Mouse (Mus musculus) stomach, embryonic 14.5 days (tissue): ENCODE measurements around the gene Gpr39. TPM values are rescaled to one million over a fixed set of nuclear protein-coding genes. Genes with fewer than 3 reads are reported as not detected.

ENCODE experiments used
- ATAC-seq: fragments of 200-750 bp; cut with Nextera tagmentation; 2 replicates; pipeline ENCODE4 v1.8.0; 2017; ENCODE audit warnings: low read depth, moderate TSS enrichment; ENCODE audit not compliant: insufficient number of reproducible peaks, insufficient read depth, low FRiP score
- H3K27ac ChIP-seq: fragments of 300-500 bp; sonication (generic); 2 replicates; pipeline ENCODE4 v1.5.1; 2014; ENCODE audit warnings: mild to moderate bottlenecking, low read length, moderate library complexity, mixed read lengths
- H3K27me3 ChIP-seq: fragments of 300-500 bp; sonication (generic); 2 replicates; pipeline ENCODE4 v1.6.1; 2014; ENCODE audit warnings: low read length, control low read depth, mixed read lengths; ENCODE audit not compliant: control insufficient read depth, insufficient read depth
- H3K36me3 ChIP-seq: fragments of 300-500 bp; sonication (generic); 2 replicates; pipeline ENCODE4 v1.6.1; 2014; ENCODE audit warnings: mild to moderate bottlenecking, control low read depth, low read length, moderate library complexity, mixed read lengths; ENCODE audit not compliant: control insufficient read depth, insufficient read depth
- H3K4me1 ChIP-seq: fragments of 300-500 bp; sonication (generic); 2 replicates; pipeline ENCODE4 v1.6.1; 2014; ENCODE audit warnings: low read length, control low read depth, mixed read lengths; ENCODE audit not compliant: control insufficient read depth, insufficient read depth
- H3K4me2 ChIP-seq: fragments of 300-500 bp; sonication (generic); replicated peaks from 2 replicates; pipeline ENCODE4 v1.6.1; 2014; ENCODE audit warnings: low read depth, low read length, control low read depth
- H3K4me3 ChIP-seq: fragments of 300-500 bp; sonication (generic); 2 replicates; pipeline ENCODE4 v1.5.1; 2014; ENCODE audit warnings: low read depth, low read length, control low read depth
- H3K9ac ChIP-seq: fragments of 300-500 bp; sonication (generic); replicated peaks from 2 replicates; pipeline ENCODE4 v1.6.1; 2014; ENCODE audit warnings: low read depth, mild to moderate bottlenecking, control low read depth, low read length, moderate library complexity, mixed read lengths
- H3K9me3 ChIP-seq: fragments of 300-500 bp; sonication (generic); 2 replicates; pipeline ENCODE4 v1.6.1; 2016; ENCODE audit warnings: low read depth, low read length, control low read depth; ENCODE audit not compliant: control insufficient read depth
- WGBS: fragments of 180-500 bp; shearing (Covaris S2); extraction: QIAGEN DNeasy Blood & Tissue Kit; methylation state at CpG from one replicate; pipeline ENCODE4 v1.1.7; 2014; 5-methylcytosine and 5-hydroxymethylcytosine counted together
- polyA plus RNA-seq: library from polyadenylated mRNA; unstranded; fragments of >200 nt; fragmentation: Nextera tagmentation; extraction: Ambion mirVana; gene quantifications from 2 replicates; pipeline ENCODE4 v1.2.1, GENCODE M21; 2014

Gpr39 gene
- polyA plus RNA-seq, 1 experiment from 2014 or later = 6.3 TPM

GRCm38 (mm10) chr1:125679522-125680077, 2.8 kb downstream of the Gpr39 start:
- Histone ChIP-seq H3K27ac (no peak overlapping the region), H3K4me3 (no peak overlapping the region), H3K27me3 (no peaks in the 10 kb centered on the region), H3K4me1 (no peaks in the 10 kb centered on the region), H3K4me2 (peak overlapping the region; percentile 36; the same call in 1 of the 2 replicates), H3K9me3 (no peaks in the 10 kb centered on the region), H3K36me3 (no peaks in the 10 kb centered on the region), H3K9ac (no peak overlapping the region)
- 60% methylated on average over 4 of the region's 4 CpGs for WGBS
- ATAC-seq = no peak

- no peak overlapping the region for H3K27ac ChIP-seq
- H3K36me3 ChIP-seq = no peaks in the 10 kb centered on the region
- WGBS = 78% methylated on average over 3 of the region's 3 CpGs
- ATAC-seq = no peak
- no peaks in the 10 kb centered on the region for H3K9me3 ChIP-seq
- no peak overlapping the region for H3K4me2 ChIP-seq
- H3K9ac ChIP-seq = no peak overlapping the region
- no peak overlapping the region for H3K4me3 ChIP-seq
- no peaks in the 10 kb centered on the region for H3K27me3 ChIP-seq
- no peaks in the 10 kb centered on the region for H3K4me1 ChIP-seq
Measured at GRCm38 (mm10) chr1:125684423-125684822, 7.6 kb downstream of the Gpr39 start.

- H3K27ac ChIP-seq = no peak overlapping the region
- no peak overlapping the region for H3K9ac ChIP-seq
- no peak overlapping the region for H3K4me2 ChIP-seq
- H3K36me3 ChIP-seq = no peaks in the 10 kb centered on the region
- no peak for ATAC-seq
- no peaks in the 10 kb centered on the region for H3K4me1 ChIP-seq
- H3K27me3 ChIP-seq = no peaks in the 10 kb centered on the region
- WGBS = 70% methylated on average over 1 of the region's 1 CpGs
- no peak overlapping the region for H3K4me3 ChIP-seq
- H3K9me3 ChIP-seq = no peaks in the 10 kb centered on the region
Measured at GRCm38 (mm10) chr1:125685304-125685703, 8.5 kb downstream of the Gpr39 start.

GRCm38 (mm10) chr1:125687701-125688420, 11.1 kb downstream of the Gpr39 start:
- H3K27ac ChIP-seq = no peak overlapping the region
- no peak overlapping the region for H3K4me3 ChIP-seq
- no peak overlapping the region for H3K9ac ChIP-seq
- 79% methylated on average over 13 of the region's 13 CpGs for WGBS
- H3K9me3 ChIP-seq = no peaks in the 10 kb centered on the region
- no peaks in the 10 kb centered on the region for H3K36me3 ChIP-seq
- no peak for ATAC-seq
- no peaks in the 10 kb centered on the region for H3K4me1 ChIP-seq
- no peaks in the 10 kb centered on the region for H3K27me3 ChIP-seq
- no peak overlapping the region for H3K4me2 ChIP-seq

- H3K9me3 ChIP-seq = no peaks in the 10 kb centered on the region
- no peak overlapping the region for H3K4me3 ChIP-seq
- no peaks in the 10 kb centered on the region for H3K27me3 ChIP-seq
- no peak overlapping the region for H3K9ac ChIP-seq
- no peak overlapping the region for H3K27ac ChIP-seq
- H3K4me2 ChIP-seq = no peak overlapping the region
- H3K36me3 ChIP-seq = no peaks in the 10 kb centered on the region
- no peak for ATAC-seq
- no peaks in the 10 kb centered on the region for H3K4me1 ChIP-seq
Measured at GRCm38 (mm10) chr1:125693541-125693940, 16.7 kb downstream of the Gpr39 start.

GRCm38 (mm10) chr1:125694338-125694737, 17.5 kb downstream of the Gpr39 start:
- Histone ChIP-seq H3K9ac (no peak overlapping the region), H3K4me2 (no peak overlapping the region), H3K4me1 (no peaks in the 10 kb centered on the region), H3K9me3 (no peaks in the 10 kb centered on the region), H3K36me3 (no peaks in the 10 kb centered on the region), H3K4me3 (no peak overlapping the region), H3K27ac (no peak overlapping the region), H3K27me3 (no peaks in the 10 kb centered on the region)
- ATAC-seq = 0 out of 2 replicates have a peak, but pooled peaks have one; percentile 37
- WGBS = 71% methylated on average over 5 of the region's 5 CpGs

- H3K27ac ChIP-seq = no peak overlapping the region
- ATAC-seq = 0 out of 2 replicates have a peak, but pooled peaks have one; percentile 40
- no peak overlapping the region for H3K4me2 ChIP-seq
- no peaks in the 10 kb centered on the region for H3K36me3 ChIP-seq
- no peaks in the 10 kb centered on the region for H3K27me3 ChIP-seq
- no peak overlapping the region for H3K9ac ChIP-seq
- no peaks in the 10 kb centered on the region for H3K9me3 ChIP-seq
- WGBS = 83% methylated on average over 4 of the region's 4 CpGs
- H3K4me1 ChIP-seq = no peaks in the 10 kb centered on the region
- H3K4me3 ChIP-seq = no peak overlapping the region
Measured at GRCm38 (mm10) chr1:125701101-125701590, 24.4 kb downstream of the Gpr39 start.

- Histone ChIP-seq H3K27ac (no peak overlapping the region), H3K4me1 (no peaks in the 10 kb centered on the region), H3K4me2 (no peak overlapping the region), H3K4me3 (no peak overlapping the region), H3K9ac (no peak overlapping the region), H3K36me3 (no peaks in the 10 kb centered on the region), H3K9me3 (no peaks in the 10 kb centered on the region), H3K27me3 (no peaks in the 10 kb centered on the region)
- peak; percentile 54; the same call in 1 of the 2 replicates for ATAC-seq
- 50% methylated on average over 7 of the region's 7 CpGs for WGBS
Measured at GRCm38 (mm10) chr1:125701773-125702172, 25.0 kb downstream of the Gpr39 start.
